Mouse (Mus musculus): ENCODE measurements around the gene Phf23.

The Phf23 gene

DNA sequence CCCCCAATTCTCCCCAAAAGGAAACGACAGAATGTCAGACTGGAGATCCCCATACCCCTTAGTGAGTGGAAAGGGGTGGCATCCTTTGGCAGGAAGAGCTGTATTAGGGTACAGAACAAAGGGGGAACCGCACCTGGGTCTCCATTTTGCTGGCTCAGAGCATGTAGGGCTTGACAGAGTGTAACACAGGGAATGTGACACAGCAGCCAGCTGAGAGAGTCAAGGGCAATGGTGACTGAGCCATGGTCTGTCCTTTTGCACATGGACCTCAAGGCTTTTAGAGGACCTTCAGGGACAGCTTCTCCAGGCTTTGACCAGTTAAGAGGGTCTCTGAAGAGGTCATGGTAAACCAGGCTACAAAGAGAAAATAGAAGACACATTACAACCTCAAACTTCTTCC, 20.7 kb upstream of the Phf23 start:
- DNase-seq = no peak

DNA sequence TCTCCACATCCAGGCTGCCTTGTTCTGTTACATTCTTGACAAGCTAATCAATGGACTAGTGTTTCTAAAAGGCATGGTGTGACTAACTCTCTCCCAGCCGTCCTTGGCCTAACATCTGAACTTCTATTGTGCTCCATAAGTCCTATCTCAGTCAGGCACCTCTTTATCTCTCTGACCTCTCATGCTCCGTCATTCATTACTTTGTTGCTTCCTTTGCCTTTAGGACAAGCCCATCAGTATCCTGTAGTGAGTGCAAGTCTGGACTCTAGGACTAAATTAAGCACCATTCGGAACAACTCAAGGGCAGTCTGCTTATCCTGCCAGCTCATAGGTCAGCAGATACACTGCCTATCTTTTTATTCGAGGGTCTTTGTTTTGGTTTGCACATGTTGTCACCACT, 19.3 kb upstream of the Phf23 start:
- DNase-seq = no peak

DNA sequence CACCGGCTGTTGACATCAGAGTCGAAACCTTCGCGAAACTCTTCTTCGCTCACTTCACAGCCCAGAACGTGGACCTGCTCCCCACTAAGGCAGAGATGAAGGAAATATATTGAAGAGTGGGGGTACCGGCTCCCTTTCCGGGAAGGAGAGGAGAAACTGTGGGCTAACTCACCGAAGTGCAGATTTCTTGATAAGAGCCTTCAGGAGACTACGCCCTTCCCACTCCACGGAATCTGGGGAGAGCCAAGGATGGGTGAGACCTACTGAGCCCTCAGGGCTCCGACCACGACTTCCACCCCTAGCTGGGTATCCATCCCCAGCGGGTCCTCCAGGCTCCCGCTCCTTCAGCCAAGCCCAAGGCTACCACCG, 15.8 kb upstream of the Phf23 start:
- DNase-seq = no peak

DNA sequence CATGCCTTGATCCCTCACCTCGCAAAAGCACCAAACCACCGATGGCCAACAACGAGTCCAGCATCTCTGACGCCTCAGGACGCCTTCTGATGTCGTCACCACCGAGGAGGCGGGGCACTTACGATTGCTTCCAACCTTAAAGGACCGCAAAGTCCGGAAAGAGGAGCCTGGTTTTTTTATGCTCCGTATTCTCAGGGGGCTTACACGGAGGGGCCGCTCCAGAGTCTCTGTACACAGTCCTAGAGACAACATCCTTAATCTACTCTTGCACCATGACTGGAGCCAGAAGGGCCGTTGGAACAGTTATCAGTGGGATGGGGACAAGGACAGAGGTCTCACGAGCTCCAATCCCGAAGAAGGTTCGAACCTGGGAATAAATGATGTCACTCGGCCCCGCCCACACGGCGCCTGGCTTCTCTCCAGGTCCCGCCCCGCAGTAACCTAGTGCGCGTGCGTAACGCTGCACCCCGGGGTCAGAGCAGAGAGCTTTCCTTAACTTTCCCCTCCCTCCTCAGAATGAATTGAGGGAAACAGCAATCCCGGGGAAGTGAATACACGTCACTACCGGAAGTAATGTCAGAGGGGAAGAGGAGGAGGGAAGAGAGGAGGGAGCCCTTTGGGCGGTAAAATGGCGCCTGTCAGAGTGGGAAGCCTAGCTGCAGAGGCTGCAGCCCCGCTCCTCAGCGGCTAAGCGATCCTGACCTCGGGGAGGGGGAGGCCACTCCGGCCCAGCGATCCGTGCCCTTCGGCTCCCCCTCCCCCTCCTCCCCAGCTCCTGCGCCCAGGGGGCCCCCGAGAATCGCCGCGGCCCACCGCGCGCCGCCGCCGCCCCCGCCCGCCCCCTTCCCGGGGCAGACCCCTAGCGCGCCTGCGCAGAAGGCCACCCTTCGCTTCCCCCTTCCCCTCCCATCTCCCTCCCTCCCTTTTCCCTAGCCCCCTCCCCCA, 15.1 kb upstream of the Phf23 start:
- peak; percentile 96 to 97 for DNase-seq

DNA sequence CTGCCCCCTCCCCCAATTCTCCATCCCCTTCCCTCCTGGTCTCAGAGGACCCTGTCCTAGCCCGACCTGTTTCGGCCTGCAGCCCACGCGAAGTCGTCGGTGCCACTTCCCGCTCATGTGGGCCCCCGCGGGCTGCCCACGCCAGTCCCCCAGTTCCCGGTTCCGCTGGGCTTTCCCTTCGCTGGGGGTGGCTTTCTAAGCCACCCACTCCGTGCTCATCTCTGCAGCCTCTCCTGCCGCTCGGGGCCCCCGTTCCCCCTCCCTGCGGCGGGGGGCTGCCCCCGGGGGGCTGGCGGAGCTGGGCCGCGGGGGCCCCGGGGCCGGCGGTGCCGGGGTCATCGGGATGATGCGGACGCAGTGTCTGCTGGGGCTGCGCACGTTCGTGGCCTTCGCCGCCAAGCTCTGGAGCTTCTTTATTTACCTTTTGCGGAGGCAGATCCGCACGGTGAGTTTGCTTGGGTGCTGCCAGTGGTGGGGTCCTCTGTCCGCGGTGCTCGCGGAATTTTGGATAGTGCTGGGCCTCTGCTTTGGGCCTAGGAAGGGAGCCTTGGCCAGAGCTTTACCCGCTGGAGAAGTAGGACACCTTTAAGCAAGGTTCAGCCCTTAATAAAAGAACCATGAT, 14.3 kb upstream of the Phf23 start, which contains the start of gene Ctdnep1:
Gene Ctdnep1 (plus strand): TSS at position 16 of the 622 bp plus-strand sequence.
- no peak for DNase-seq

DNA sequence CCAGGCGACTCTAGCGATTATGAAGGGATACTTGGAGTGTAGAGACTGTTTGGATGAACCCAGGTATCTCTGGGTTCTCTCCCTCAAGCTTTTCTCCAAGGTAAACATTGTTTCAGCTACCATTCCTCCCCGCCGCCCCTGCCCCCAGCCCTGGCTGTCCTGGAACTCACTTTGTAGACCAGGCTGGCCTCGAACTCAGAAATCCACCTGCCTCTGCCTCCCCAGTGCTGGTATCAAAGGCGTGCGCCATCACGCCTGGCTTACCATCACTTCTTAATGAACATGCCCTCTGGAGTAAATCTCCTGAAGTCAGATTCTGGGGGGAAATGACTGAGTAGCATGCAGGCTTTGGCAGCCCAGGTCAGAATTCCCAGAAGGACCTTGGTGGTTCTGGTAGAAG, 13.4 kb upstream of the Phf23 start, which contains the start of gene Elp5:
Gene Elp5 (minus strand): TSS at position 293 of the 400 bp plus-strand sequence.
- no peak for DNase-seq

DNA sequence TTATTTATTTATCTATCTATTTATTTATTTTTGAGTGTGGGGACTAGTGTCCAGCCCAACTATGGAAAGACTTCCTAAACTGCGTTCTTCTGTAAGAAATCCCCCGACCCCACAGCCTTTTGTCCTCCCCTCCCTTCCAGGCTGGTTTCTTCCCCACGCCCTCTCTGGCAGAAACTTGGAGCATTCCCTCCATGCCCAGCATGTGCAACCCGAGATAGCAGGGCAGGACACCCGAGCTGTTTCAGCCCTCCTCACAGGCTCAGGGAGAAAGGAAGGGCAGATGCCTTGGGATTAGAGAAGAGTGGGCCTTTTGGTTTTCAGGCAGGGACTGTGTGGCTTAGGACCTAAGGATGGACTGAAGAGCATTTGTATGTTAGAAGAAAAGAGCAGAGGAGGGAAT, 12.7 kb upstream of the Phf23 start:
- DNase-seq = no peak

DNA sequence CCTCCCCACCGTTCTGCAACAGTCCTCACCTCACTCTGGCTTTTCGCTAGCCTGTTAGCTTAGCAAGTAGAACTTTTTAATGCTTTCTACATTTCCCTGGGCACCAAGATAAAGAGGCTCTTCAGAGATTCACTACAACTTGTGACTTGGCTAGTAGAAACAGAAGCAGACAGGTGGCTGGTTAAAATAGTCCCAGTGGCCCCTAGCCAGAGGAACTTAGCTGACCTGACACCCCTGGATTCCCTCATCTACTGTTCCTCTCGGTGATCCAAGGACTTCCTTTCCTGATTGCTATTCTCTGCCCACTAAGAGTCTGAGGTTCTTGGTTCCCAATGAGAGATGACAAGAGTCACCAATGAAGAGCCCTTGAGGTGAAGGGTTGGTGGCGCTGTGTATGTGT, 12.2 kb upstream of the Phf23 start:
- DNase-seq = no peak

DNA sequence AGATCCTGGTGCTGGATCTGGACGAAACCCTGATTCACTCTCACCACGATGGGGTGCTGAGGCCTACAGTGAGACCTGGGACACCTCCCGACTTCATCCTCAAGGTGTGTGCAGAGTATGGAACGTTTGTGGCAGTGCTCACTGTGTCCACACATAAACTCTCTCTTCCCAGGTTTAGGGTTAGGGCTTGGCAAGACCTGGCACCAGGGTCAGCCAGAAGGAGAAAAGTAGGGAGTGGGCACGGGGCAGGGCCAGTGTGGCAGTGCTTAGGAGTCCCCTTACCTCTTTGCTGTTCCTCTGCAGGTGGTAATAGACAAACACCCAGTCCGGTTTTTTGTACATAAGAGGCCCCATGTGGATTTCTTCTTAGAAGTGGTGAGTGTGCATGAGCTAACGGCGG, 11.1 kb upstream of the Phf23 start:
- no peak for DNase-seq

DNA sequence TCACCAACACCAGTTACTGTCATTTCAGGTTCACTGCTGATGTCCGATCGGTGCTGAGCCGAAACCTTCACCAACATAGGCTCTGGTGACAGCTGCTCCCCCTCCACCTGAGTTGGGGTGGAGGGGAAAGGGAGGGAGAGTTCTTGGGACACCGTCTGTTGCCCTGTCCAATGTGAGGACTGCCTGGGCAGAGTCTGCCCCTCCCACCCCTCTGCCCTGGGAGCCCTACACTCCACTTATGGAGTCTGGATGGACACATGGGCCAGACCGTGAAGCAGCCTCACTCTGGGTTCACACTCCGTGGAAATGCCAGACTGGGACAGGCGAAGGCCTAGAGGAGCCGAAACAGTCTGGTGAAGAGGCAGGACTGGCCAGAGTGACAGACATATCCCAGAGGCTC, 5.6 kb upstream of the Phf23 start:
- no peak for DNase-seq

DNA sequence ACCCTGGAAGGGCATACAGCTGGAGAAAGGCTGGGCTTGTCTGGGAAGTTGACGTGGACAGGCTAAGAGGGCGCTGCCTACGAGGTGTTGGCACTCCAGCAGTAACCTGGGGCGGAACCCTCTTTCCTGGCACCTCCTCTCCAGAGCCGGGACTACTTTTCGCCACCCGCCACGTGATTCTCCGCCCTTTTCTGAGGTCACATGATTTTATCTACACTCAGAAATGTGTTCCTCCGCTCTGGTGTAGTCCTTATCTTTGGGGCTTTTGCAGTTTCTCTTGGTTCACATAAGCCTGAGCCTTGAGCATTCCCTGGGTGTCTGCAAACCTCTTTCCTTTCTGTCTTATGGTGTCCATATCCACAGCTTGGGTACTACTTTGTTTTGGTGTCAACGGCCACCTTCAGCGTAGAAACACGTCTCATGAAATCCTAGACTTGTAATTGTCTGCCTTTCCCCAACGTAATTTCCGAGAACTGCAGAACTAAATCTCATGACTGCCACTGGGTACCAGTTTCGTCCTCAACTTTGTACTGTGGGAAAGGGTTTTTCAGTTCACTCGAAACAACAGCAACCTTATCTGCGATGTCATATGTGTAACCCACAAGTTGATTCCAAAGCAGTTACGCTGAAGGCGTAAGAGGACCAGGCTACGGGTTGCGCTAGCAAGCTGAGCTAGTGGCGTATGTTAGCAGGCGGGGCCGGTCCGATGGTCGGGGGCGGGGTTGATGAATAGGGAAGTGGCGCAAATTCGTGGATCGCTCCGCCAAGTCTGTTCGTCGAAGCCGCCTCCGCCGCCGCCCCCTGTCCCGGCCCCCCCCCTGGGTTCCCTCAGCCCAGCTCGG, 4.5 kb upstream of the Phf23 start, which contains the start of gene Gabarap:
Gene Gabarap (plus strand): TSS at position 294 of the 842 bp plus-strand sequence.
- peak; percentile 99 for DNase-seq

DNA sequence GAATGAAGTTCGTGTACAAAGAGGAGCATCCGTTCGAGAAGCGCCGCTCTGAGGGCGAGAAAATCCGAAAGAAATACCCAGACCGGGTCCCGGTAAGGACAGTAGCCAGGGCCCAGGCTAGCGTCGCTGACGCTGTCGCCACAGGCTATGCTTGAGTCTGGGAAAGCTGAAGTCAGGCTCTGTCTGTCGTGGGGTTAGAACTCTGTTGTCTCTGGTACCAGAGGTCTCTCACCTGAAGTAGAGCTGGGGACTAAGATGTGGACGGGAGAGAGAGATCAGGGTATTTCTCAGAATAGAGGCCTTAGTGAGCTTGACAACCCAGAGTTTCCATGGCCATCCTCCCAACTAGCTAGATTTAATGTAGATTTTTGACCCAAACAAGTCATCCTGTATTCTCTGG, 3.9 kb upstream of the Phf23 start:
- DNase-seq = no peak

DNA sequence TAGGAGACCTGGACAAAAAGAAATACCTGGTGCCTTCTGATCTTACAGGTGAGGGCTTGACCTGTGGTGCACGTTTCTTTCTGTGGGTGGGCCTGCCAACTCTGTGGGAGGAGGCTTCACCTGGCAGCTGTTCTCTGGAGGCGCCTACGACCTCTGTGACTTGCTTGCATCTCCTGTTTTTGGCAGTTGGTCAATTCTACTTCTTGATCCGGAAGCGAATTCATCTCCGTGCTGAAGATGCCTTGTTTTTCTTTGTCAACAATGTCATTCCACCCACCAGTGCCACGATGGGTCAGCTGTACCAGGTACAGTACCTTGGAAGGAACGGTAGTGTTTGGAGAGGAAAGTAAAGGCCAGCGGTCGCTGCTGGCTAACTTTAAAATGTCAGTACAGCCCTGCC, 3.2 kb upstream of the Phf23 start:
- peak; percentile 31 to 72 for DNase-seq

DNA sequence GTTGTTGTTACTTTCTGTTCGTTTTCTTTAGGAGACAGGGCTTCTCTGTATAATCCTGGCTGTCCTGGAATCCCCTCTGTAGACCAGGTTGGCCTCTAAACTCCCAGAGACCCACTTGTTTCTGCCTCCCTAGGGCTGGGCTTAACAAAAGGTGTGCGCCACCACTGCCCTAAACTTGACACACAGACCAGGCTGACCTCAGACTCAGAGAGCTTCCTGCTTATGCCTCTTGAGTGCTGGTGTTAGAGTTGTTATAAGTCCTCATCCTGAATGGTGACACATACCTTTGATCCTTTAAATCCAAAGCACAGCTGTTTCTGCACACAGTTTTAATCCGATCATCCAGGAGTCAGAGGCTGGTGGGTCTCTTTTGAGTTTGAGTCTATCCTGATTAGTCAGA, 2.6 kb upstream of the Phf23 start:
- no peak for DNase-seq

DNA sequence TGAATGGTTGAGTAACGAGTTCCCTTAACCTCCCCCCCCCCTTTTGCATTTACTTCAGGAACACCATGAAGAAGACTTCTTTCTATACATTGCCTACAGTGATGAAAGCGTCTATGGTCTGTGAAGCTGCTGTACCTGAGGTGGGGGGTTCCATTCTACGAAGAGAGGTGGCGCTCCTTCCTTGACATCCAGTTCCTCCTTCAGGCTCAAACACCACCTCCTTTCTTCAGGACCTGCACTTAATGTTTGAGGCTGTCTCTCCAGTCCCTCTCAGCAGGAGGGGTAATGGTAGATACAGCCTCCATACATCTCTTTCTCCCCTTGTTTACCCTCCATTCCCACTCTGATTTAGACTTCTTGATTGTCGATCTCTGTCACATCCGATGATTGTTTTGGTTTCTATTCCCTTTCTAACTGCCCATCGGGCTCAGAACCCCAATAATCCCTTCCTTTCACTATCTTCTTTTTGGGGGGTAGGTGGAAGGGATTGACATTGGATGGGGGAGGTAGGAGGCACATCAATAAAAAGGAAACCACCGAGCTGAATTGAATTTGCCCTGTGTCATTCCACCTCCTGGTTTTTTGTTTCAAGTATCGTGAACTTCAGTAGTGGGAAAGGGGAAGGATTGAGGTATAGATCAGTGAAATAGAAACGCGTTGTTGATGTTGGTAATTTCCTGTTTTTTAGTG, 1.0 kb upstream of the Phf23 start:
- DNase-seq = no peak

DNA sequence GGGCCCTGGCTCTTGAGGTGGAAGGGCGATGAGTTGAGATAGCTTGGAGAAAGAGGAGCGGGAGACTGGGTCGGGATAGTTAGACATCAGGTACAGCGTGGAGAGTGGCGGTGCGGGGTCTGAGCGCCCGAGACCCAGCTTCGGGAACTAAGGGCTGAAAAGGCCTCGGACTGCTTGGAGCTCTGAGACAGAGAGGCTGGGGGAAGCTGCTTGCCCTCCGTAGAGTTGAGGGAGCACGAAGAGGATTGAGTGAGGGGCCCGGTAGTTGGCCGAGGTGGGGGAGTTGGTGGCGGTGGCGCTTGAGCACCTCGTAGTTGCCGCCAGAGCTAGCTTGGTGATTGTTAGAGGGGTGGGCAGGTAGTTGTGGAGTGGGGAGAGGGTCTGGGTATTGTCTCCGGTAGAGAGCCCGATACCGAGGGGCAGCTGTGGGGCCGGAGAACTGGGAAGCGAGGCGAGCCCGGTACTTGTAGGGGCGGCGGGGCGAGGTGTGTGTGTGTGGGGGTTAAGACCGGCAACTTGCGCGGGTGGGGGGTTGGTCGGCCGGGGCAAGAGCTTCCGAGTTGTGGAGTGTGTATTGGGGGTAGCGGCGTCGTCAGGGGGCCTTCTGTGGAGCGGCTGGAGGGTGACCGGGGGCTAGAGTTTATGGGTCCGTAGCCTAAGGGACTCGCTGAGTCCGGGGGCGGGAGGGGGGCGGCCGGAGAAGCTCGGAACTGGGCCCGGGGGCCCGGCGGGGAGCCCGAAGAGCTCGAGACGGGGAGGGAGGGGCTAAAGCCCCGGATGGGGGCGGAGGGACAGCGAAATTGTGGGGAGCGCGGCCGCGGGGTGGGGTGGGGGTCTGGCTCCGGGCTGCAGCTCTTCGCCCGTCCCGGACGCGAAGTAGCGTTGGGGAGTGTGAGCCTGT, 834 bp downstream of the Phf23 start:
- peak in 1 of 2 experiments; percentile 60 for DNase-seq

DNA sequence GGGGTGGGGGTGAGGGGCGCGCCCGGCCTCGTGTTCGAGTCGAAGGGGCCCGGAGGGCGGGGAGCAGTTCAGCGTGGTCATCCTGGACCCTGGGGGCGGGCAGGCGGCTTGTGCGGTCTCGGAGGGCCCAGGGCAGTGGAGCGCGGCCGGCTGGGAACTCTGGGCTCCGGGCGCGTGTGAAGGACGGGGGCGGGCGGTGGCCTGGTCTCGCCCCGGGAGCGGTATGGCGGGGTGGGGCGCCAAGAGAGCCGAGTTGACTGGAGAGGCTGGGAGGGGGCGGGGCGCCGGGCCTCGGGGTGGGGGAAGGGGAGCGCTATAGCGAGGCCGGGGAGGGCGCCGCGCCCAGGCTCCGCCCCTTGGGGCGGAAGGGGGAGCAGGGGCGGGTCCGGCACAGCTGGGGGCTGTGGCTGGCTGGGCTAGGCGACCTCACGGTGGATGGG, 1.5 kb downstream of the Phf23 start:
- peak; percentile 93 to 97 for DNase-seq

DNA sequence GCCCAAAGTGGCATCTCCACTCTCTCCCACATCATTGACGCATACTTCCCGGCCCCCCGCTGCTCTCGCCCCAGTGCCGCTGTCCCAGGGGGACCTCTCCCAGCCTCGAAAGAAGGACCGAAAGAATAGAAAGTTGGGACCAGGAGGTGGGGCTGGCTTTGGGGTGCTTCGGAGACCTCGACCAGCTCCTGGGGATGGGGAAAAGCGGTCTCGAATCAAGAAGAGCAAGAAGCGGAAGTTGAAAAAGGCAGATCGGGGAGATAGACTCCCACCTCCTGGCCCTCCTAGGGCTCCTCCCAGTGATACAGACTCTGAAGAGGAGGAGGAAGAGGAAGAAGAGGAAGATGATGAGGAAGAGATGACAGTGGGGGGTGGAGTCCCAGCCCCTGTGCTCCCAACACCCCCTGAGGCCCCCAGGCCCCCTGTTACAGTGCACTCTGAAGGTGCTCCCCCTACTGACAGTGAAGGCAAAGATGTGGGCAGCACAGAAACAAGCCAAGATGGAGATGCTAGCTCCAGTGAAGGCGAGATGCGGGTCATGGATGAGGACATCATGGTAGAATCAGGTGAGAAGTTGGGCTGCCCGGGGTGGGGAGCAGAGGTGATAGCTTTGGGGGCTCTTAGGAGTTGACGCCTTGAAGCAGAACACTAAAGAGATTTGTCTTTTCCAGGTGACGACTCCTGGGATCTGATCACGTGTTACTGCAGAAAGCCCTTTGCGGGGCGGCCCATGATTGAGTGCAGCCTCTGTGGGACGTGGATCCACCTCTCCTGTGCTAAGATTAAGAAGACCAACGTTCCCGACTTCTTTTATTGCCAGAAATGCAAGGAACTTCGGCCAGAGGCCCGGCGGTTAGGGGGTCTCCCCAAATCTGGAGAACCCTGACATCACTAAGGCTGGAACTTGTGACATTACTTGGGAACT, 3.3 kb downstream of the Phf23 start:
- DNase-seq = peak in 1 of 2 experiments; percentile 53

DNA sequence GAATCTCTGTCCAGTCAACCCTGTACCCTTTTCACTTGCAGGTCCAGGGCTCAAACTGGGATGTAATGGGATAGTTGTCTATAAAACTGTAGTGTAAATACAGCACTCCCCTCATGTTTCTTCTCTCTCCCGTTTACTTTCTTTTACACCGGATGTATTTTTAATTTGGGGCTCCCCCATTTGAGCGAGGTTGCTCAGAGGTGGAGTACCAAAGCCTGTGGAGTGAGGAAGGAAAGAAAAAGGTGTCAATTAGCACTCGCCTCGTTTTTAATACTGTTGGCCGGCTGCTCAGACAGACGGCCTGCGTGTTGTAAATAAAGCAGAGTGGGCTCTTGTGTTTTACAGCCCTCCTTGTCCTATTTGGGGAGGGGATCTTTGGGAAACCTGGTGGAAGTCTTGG, 4.1 kb downstream of the Phf23 start:
- no peak for DNase-seq

DNA sequence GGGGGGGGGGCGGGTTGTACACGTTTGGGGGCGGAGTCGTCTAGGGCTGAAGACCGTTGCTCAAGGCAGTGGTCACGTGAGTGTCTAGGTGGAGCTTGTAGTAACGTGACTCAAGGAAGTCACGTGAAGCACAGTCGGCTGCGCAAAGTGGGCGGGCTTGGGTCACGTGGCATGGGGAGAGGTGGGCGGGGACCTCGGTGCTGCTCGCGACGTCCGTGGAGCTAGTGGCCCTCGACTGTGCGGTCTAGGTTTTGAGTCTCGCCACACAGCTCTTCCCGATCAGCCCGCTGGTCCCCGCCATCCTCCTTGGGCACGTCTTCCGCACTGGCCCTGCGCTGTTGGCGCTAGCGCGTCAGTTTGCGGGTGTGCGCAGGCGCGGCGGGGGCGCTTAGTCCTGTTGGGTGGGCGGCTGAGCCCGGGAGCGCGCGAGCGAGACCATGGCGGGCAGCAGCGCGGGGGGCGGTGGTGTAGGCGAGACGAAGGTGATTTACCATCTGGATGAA, 4.9 kb downstream of the Phf23 start, which contains the start of gene Dvl2:
Gene Dvl2 (plus strand): TSS at position 200 of the 503 bp plus-strand sequence.
- peak; percentile 96 to 98 for DNase-seq

Data from kidney, postnatal 25 days (tissue).